Mouse (Mus musculus): ENCODE results near the gene Ssbp3. TPM values are rescaled to one million over a fixed set of nuclear protein-coding genes. Genes with fewer than 3 reads are reported as not detected.

The Ssbp3 gene
- polyA plus RNA-seq, 1 experiment from 2014 or later: 108 TPM

DNA sequence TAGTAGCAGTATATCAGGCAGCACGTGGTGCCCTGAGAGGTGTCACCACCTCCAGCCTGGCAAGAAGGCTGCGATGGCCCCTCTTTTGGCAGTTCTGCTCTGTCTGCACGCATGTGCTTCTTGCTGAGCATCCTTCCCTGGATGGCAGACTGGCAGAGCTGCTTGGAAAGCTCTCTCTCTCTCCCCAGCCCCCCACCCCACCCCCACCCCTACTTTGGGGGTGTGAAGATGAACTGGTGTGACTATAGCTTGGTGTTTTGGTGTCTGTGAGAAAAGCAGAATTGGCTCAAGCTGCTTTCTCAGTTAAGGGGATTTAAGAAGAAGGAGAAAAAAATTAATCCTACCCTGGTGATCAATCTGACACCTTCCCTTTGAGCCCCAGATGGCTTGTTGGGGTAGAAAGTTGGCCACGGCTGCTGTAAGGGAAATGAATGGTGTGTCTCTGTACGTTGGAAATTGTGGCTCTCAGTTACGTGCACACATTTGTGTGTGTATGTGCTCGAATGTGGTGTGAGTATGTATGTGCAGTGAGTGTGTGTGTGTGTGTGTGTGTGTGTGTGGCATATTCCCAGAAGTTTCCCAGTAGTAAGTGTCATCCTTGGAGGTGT lies 73.5 kb downstream of the Ssbp3 start:
- H3K9me3 ChIP-seq (replicated peaks): no peaks in the 10 kb centered on the region
- no peak for ATAC-seq (replicated peaks; ENCODE audit: low FRiP score)
- H3K4me2 ChIP-seq: no peak overlapping the region
- 59% methylated on average over 7 of the region's 7 CpGs for WGBS
- no peak overlapping the region for H3K27ac ChIP-seq
- H3K36me3 ChIP-seq: no peaks in the 10 kb centered on the region
- no peak overlapping the region for H3K4me3 ChIP-seq (replicated peaks)
- peaks cover 93% of the 10 kb centered on the region for H3K4me1 ChIP-seq
- no peak overlapping the region for H3K9ac ChIP-seq
- H3K27me3 ChIP-seq: no peaks in the 10 kb centered on the region

DNA sequence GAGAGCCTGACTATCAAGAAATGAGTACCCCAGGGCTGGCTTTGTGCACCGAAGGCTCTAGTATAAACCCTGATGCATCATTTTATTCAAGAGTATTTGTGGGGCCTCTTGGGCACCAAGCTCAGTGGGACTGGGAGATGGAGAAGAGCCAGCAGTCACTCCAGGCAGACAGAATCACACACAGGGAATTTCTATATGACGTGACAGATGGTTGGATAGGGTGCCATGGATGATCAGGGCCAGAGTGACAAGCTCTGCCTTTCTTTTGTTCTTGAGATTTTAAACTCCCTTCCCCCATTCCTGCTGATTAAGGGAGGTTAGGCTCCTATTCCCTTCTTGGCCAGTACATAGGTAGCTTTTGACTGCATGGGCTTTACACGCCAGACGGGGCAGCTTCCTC lies 74.8 kb downstream of the Ssbp3 start:
- 77% methylated on average over 4 of the region's 4 CpGs for WGBS
- Histone ChIP-seq H3K27ac (peak overlapping the region; percentile 82; the same call in 1 of the 2 replicates), H3K27me3 (no peaks in the 10 kb centered on the region), H3K9ac (no peak overlapping the region), H3K36me3 (no peaks in the 10 kb centered on the region), H3K4me1 (peaks cover 88% of the 10 kb centered on the region), H3K4me3 (replicated peaks) (no peak overlapping the region), H3K4me2 (no peak overlapping the region), H3K9me3 (replicated peaks) (no peaks in the 10 kb centered on the region)
- no peak for ATAC-seq (replicated peaks; ENCODE audit: low FRiP score)

DNA sequence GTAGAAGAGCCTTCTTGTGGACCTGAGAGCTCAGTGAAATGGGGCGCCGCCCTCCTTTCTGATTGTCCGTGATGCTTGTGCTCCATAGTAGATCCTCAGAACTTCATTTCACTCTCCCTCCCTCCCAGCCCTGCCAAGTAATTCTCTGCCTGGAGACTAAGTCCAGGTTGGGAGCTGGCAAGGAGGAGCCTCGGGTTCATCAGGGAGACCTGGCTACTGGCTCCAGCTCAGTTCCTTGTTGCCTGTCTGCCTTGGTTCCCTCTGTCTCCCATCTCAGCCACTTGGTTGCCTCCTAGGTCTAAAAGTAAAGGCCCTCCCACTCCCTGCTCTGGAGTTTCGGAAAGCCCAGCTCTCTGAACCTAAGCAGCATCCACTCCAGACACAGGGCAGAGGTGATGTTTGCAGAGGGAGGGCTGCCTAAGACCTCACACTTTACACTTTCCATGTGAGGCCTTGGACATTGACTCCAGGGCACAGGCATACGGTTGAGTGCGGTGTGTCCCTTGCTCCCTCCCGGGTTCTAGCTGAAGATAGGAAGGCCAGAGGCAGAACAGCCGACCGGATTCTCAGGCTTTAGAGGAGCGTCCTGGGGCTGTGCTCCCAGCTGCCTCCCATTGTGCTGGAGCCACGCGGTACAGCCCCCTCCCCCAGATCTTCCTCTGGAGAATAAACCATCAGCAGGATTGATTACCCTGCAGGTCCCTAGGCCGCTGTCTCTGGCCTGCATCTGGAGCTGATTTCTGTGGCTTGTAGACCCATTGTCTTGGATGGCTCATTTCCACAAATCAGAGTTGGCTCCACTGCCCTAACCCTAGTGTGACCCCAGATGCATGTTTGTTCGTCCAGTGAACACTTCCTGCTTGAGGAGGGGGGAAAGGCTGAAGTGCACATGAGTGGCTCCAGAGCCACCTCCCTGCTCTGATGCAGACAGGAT lies 75.7 kb downstream of the Ssbp3 start:
- no peaks in the 10 kb centered on the region for H3K27me3 ChIP-seq
- H3K9ac ChIP-seq: no peak overlapping the region
- peaks cover 80% of the 10 kb centered on the region for H3K4me1 ChIP-seq

DNA sequence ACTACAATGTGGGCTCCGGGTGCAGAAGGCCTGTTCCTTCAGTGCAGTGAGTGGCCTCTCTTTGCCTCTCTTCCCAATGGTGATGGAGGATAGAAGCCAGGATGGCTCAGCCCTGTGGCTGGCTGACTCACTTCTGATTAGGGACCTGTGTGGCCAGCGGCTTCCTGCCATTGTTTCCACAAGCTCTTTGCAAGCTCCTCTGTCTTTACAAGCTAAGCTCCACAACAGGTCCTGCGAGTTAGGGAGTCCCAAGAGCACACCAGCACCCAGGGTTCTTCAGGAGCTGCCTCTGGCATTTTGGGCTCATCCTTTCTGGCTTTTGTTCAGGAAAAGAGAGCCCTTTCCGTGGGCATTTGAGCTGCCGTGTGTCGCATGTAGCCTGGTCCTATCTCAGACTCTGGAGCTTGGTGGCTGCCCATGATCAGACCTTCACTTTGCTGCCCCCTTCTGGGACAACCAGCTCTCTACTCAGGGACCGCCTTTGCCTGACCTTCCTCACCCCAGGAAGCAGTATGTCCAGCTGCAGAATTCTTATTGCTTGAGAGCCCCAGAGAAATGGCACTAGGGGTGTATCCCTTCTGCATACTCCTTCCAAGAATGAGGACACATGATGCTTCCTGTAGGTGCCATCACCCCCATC lies 77.3 kb downstream of the Ssbp3 start:
- WGBS: 26% methylated on average over 7 of the region's 7 CpGs
- H3K27me3 ChIP-seq: no peaks in the 10 kb centered on the region
- ATAC-seq (replicated peaks; ENCODE audit: low FRiP score): peak; percentile 60
- no peak overlapping the region for H3K4me3 ChIP-seq (replicated peaks)
- H3K27ac ChIP-seq: peak overlapping the region; percentile 82
- 0 out of 2 replicates have a peak, but pooled peaks cover 3% of the 10 kb centered on the region for H3K36me3 ChIP-seq
- H3K9ac ChIP-seq: no peak overlapping the region
- H3K4me2 ChIP-seq: peak overlapping the region; percentile 29; the same call in 1 of the 2 replicates
- peaks cover 63% of the 10 kb centered on the region for H3K4me1 ChIP-seq
- no peaks in the 10 kb centered on the region for H3K9me3 ChIP-seq (replicated peaks)

More for the DNA sequence above, 75.7 kb downstream of the Ssbp3 start:
- no peak overlapping the region for H3K4me3 ChIP-seq (replicated peaks)
- peak; percentile 46 for ATAC-seq (replicated peaks; ENCODE audit: low FRiP score)
- 24% methylated on average over 15 of the region's 15 CpGs for WGBS
- peak overlapping the region; percentile 6; the same call in 1 of the 2 replicates for H3K4me2 ChIP-seq
- H3K9me3 ChIP-seq (replicated peaks): no peaks in the 10 kb centered on the region
- peak overlapping the region; percentile 82 for H3K27ac ChIP-seq
- H3K36me3 ChIP-seq: 0 out of 2 replicates have a peak, but pooled peaks cover 2% of the 10 kb centered on the region

DNA sequence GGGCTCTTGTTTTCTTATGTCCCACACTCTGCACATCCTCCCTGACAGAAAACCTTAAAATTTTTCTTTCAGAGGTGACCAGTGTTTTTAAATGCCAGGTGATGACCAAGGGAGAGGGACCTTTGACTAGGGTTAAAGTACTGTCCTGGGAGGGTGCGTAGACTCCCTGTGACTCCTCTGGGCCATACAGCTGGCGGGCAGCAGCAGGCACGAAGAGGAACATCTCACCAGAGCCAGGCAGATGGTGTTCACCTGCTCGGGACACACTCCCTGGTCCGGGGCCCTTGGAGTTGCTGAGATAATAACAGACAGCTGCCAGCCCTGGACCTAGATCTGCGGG lies 78.4 kb downstream of the Ssbp3 start:
- H3K9me3 ChIP-seq (replicated peaks): no peaks in the 10 kb centered on the region
- peaks cover 53% of the 10 kb centered on the region for H3K4me1 ChIP-seq
- no peak overlapping the region for H3K9ac ChIP-seq
- H3K36me3 ChIP-seq: 0 out of 2 replicates have a peak, but pooled peaks cover 3% of the 10 kb centered on the region
- 0 out of 2 replicates have a peak overlapping the region, but pooled peaks have one; percentile 1 for H3K27ac ChIP-seq
- no peak for ATAC-seq (replicated peaks; ENCODE audit: low FRiP score)
- no peak overlapping the region for H3K4me2 ChIP-seq
- no peak overlapping the region for H3K4me3 ChIP-seq (replicated peaks)
- WGBS: 67% methylated on average over 6 of the region's 6 CpGs
- H3K27me3 ChIP-seq: no peaks in the 10 kb centered on the region

DNA sequence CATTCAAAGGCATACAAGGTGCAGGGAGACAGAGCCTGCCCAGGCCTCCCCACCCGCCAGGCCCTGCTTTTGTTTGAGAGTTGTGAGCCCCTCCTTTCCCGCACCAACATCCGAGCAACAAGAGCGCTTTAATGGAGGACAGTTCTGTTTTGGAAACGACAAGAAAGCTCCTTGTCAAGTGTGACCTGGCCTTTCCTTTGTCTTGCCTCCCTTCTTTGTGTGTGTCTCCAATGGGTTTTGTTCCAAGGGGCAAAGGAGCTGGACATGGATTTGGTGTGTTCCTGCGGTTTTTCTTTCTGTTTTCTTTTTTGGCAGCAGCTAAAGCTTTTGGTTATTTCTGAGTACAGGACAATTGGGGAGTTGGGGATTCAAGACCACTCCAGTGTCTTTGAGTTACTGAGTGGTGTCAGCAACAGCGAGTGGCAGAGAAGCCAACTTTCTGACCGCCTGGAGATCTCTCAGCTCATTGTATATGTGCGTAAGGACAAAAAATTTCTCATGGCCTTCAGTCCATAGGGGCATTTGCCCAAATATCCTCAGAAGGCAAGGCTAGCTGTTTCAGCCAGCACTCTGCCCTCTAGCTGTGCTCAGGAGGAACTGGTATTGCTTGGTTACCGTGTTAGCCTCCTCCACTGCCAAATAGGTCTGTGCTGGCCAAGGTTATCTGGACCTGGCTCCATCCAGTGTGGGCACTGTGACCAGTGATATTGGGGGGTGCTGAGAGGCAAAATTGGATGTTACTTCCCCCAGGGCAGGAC lies 78.9 kb downstream of the Ssbp3 start:
- H3K4me1 ChIP-seq: peaks cover 52% of the 10 kb centered on the region
- 0 out of 2 replicates have a peak, but pooled peaks cover 3% of the 10 kb centered on the region for H3K36me3 ChIP-seq
- H3K4me3 ChIP-seq (replicated peaks): no peak overlapping the region
- H3K27ac ChIP-seq: 0 out of 2 replicates have a peak overlapping the region, but pooled peaks have one; percentile 1
- no peak overlapping the region for H3K4me2 ChIP-seq
- no peak for ATAC-seq (replicated peaks; ENCODE audit: low FRiP score)
- H3K9me3 ChIP-seq (replicated peaks): no peaks in the 10 kb centered on the region
- no peak overlapping the region for H3K9ac ChIP-seq
- 67% methylated on average over 10 of the region's 10 CpGs for WGBS
- no peaks in the 10 kb centered on the region for H3K27me3 ChIP-seq

DNA sequence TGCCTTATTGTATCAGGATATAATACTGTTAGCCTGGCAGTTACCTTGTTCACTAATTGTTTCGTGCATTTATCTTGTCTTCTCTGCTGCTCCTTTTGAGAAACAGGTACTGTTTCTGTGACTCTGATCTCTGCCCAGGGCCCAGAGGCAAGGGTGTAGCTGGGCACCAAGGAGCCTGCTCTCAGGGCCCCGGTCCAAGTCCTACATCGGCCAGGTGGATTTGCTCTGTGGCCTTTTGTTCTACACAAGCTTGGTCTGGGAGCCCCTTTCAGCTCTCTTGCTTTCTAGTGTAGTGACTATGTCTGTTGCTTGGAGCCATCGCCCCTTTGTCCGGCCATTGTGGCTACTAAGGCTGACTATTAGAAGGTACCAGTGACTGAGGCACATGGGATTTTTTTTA lies 82.6 kb downstream of the Ssbp3 start:
- 93% methylated on average over 5 of the region's 5 CpGs for WGBS
- ATAC-seq (replicated peaks; ENCODE audit: low FRiP score): no peak
- no peaks in the 10 kb centered on the region for H3K9me3 ChIP-seq (replicated peaks)

DNA sequence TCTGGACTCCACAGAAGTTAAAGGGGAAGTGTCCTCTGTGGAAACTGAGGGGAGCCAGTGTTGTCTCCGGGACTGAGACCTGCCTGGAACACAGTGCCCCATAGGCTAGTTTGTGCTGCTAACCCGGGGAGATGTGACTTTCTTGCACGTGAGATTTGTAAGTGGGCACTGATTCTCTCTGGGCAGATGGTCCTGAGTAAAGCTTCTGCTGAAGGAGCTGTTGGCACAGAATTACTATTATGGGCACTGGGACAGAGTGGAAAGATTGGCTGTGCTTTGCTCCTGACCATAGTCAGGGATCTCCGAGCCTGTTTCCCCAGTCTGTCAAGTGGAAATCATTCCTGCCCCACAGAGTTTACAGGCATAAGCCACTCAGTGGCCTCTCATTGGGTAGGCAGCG lies 83.8 kb downstream of the Ssbp3 start:
- no peak for ATAC-seq (replicated peaks; ENCODE audit: low FRiP score)
- H3K27ac ChIP-seq: 0 out of 2 replicates have a peak overlapping the region, but pooled peaks have one; percentile 14
- H3K4me1 ChIP-seq: peaks cover 41% of the 10 kb centered on the region
- H3K9me3 ChIP-seq (replicated peaks): no peaks in the 10 kb centered on the region
- no peak overlapping the region for H3K9ac ChIP-seq
- 0 out of 2 replicates have a peak, but pooled peaks cover 3% of the 10 kb centered on the region for H3K36me3 ChIP-seq
- no peak overlapping the region for H3K4me3 ChIP-seq (replicated peaks)
- no peak overlapping the region for H3K4me2 ChIP-seq
- H3K27me3 ChIP-seq: no peaks in the 10 kb centered on the region
- WGBS: 80% methylated on average over 5 of the region's 5 CpGs

More for the DNA sequence above, 82.6 kb downstream of the Ssbp3 start:
- Histone ChIP-seq H3K9ac (no peak overlapping the region), H3K36me3 (0 out of 2 replicates have a peak, but pooled peaks cover 3% of the 10 kb centered on the region), H3K4me1 (peaks cover 47% of the 10 kb centered on the region), H3K27me3 (no peaks in the 10 kb centered on the region), H3K4me2 (no peak overlapping the region), H3K27ac (no peak overlapping the region), H3K4me3 (replicated peaks) (no peak overlapping the region)

DNA sequence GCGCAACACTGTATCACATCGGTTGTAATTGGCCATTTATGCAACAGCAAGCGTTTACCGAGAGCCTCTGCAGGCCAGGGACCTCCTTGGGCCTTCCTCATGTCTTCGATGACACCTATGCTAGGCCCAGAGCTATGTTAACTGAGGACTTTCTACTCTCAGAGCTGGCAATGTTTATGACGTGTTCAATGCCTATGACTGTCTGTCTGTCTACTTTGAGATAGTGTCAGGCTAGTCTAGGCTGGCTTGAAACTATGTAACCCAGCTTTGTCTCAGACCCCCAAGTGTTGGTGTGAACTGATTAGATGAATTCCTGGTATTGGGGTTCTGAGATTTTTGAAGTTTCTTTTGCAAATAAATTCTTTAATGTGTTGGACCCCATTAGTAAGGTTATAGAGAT lies 84.6 kb downstream of the Ssbp3 start:
- H3K9me3 ChIP-seq (replicated peaks): no peaks in the 10 kb centered on the region
- H3K27me3 ChIP-seq: no peaks in the 10 kb centered on the region
- 80% methylated on average over 6 of the region's 6 CpGs for WGBS
- ATAC-seq (replicated peaks; ENCODE audit: low FRiP score): no peak
- H3K36me3 ChIP-seq: 0 out of 2 replicates have a peak, but pooled peaks cover 3% of the 10 kb centered on the region
- H3K27ac ChIP-seq: 0 out of 2 replicates have a peak overlapping the region, but pooled peaks have one; percentile 14
- peaks cover 35% of the 10 kb centered on the region for H3K4me1 ChIP-seq
- H3K4me3 ChIP-seq (replicated peaks): no peak overlapping the region
- H3K9ac ChIP-seq: no peak overlapping the region
- no peak overlapping the region for H3K4me2 ChIP-seq

DNA sequence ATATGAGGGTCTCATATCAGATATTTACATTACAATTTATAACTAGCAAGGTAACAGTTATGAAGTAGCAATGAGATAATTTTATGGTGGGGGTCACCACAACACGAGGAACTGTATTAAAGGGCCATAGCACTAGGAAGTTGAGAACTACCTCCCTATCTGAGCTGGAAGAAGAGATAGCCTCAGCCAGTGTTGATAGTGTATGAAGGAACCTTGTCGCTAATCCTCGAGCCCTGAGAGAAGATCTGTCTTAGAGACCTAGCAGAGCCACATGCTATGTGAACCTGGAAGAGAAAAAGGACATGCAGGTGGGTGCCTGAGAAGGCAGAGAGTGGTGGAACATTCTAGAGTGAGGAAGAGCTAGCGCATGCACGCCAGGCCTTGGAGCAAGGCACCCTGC lies 85.0 kb downstream of the Ssbp3 start:
- Histone ChIP-seq H3K9me3 (replicated peaks) (no peaks in the 10 kb centered on the region), H3K4me2 (no peak overlapping the region), H3K4me1 (peaks cover 39% of the 10 kb centered on the region), H3K9ac (no peak overlapping the region), H3K36me3 (0 out of 2 replicates have a peak, but pooled peaks cover 3% of the 10 kb centered on the region), H3K27me3 (no peaks in the 10 kb centered on the region), H3K4me3 (replicated peaks) (no peak overlapping the region), H3K27ac (no peak overlapping the region)
- WGBS: 80% methylated on average over 5 of the region's 5 CpGs
- ATAC-seq (replicated peaks; ENCODE audit: low FRiP score): no peak
